Mouse (Mus musculus) neural tube, embryonic 11.5 days (tissue): ENCODE measurements around the gene Lrrc45. TPM values are rescaled to one million over a fixed set of nuclear protein-coding genes. Genes with fewer than 3 reads are reported as not detected.
A peak's percentile ranks its signal among the peaks of the same experiment; 100 is the strongest.

Experiments used
- ATAC-seq: fragments of 200-750 bp; cut with Nextera tagmentation; 2 replicates; pipeline ENCODE4 v1.8.0; 2017; ENCODE audit warnings: moderate number of reproducible peaks, mild to moderate bottlenecking, moderate TSS enrichment, moderate library complexity; ENCODE audit not compliant: insufficient read depth, low FRiP score, low TSS enrichment
- DNase-seq: peaks from one replicate; pipeline ENCODE4 v3.0.0-alpha.2; 2015; ENCODE audit warnings: low spot score
- H3K27ac ChIP-seq: fragments of 300-500 bp; sonication (generic); 2 replicates; pipeline ENCODE4 v1.5.1; 2014; ENCODE audit warnings: low read depth, mild to moderate bottlenecking, low read length
- H3K27me3 ChIP-seq: fragments of 300-500 bp; sonication (generic); 2 replicates; pipeline ENCODE4 v1.6.1; 2014; ENCODE audit warnings: mild to moderate bottlenecking, low read length, mixed read lengths; ENCODE audit not compliant: control insufficient read depth, insufficient read depth
- H3K36me3 ChIP-seq: fragments of 300-500 bp; sonication (generic); 2 replicates; pipeline ENCODE4 v1.6.1; 2014; ENCODE audit warnings: mild to moderate bottlenecking, low read length, moderate library complexity, mixed read lengths; ENCODE audit not compliant: control insufficient read depth, insufficient read depth
- H3K4me1 ChIP-seq: fragments of 300-500 bp; sonication (generic); 2 replicates; pipeline ENCODE4 v1.6.1; 2014; ENCODE audit warnings: low read length, mixed read lengths; ENCODE audit not compliant: control insufficient read depth, insufficient read depth
- H3K4me2 ChIP-seq: fragments of 300-500 bp; sonication (generic); 2 replicates; pipeline ENCODE4 v1.6.1; 2014; ENCODE audit warnings: low read depth, mild to moderate bottlenecking, moderate library complexity
- H3K4me3 ChIP-seq: fragments of 300-500 bp; sonication (generic); 2 replicates; pipeline ENCODE4 v1.5.1; 2014; ENCODE audit warnings: low read depth, low read length
- H3K9ac ChIP-seq: fragments of 300-500 bp; sonication (generic); 2 replicates; pipeline ENCODE4 v1.6.1; 2014; ENCODE audit warnings: mild to moderate bottlenecking, low read length
- H3K9me3 ChIP-seq: fragments of 300-500 bp; sonication (generic); 2 replicates; pipeline ENCODE4 v1.6.1; 2016; ENCODE audit warnings: low read length; ENCODE audit not compliant: control insufficient read depth
- WGBS: fragments of 180-500 bp; shearing (Covaris S2); extraction: QIAGEN DNeasy Blood & Tissue Kit; methylation state at CpG from one replicate; pipeline ENCODE4 v1.1.7; 2014; 5-methylcytosine and 5-hydroxymethylcytosine counted together
- polyA plus RNA-seq: library from polyadenylated mRNA; unstranded; fragments of >200 nt; fragmentation: Nextera tagmentation; extraction: Ambion mirVana; gene quantifications from 2 replicates; pipeline ENCODE4 v1.2.1, GENCODE M21; 2014

Gene Lrrc45
- polyA plus RNA-seq, 1 experiment from 2014 or later: 44.7 TPM

- ATAC-seq: no peak
- H3K4me3 ChIP-seq: no peak overlapping the region
Measured at GRCm38 (mm10) chr11:120682683-120683082, 31.0 kb upstream of the Lrrc45 start.

DNA sequence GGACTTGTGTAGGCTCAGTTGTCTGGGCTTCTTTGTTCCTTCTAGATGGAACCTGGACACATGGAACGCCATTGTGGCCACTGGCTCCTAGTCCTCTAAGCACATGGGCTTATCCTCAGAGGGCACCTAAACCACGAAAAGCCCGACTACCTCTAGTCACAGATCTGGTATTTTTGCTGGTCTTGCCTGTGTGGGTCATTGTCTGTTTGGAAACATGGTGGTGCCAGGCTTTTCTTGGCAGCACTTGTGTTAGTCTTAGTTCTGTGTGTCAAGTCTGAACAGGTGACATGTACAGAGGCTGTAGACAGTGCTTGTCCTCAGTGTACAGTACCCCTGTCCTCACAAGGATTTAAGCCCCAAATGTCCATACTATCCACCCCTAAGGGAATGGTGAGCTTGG is 30.2 kb upstream of the Lrrc45 start:
- Histone ChIP-seq H3K4me3 (no peak overlapping the region), H3K4me1 (0 out of 2 replicates have a peak, but pooled peaks cover 3% of the 10 kb centered on the region), H3K9me3 (no peaks in the 10 kb centered on the region), H3K27me3 (no peaks in the 10 kb centered on the region), H3K4me2 (no peak overlapping the region), H3K9ac (no peak overlapping the region), H3K36me3 (peaks cover 18% of the 10 kb centered on the region), H3K27ac (no peak overlapping the region)
- ATAC-seq (no peak), DNase-seq (no peak)
- 91% methylated on average over 3 of the region's 3 CpGs for WGBS

More at GRCm38 (mm10) chr11:120682683-120683082, 31.0 kb upstream of the Lrrc45 start:
- Histone ChIP-seq H3K9me3 (no peaks in the 10 kb centered on the region), H3K36me3 (peaks cover 20% of the 10 kb centered on the region), H3K27me3 (no peaks in the 10 kb centered on the region), H3K4me1 (0 out of 2 replicates have a peak, but pooled peaks cover 3% of the 10 kb centered on the region), H3K4me2 (no peak overlapping the region), H3K9ac (no peak overlapping the region), H3K27ac (no peak overlapping the region)
- no peak for DNase-seq
- WGBS: 90% methylated on average over 5 of the region's 5 CpGs

DNA sequence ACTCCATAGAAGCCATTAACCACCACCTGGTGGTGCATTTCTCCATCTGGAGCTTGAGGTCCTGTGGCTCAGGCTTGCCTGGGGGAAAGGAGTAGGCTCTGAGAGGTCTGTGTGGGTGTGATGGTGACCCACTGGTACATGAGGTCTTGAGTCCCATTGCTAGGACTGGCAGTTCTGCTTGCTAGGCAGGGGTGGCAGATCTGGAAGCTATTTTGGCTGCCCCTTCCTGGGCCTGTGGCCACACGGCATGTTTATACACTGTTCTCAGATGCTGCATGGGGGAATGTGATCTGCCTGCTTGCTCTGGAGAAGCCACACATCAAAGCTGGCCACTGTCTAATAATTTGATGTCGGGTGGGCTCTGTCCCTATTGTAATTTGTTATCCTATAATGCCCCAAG is 29.6 kb upstream of the Lrrc45 start:
- Histone ChIP-seq H3K27me3 (no peaks in the 10 kb centered on the region), H3K36me3 (peaks cover 19% of the 10 kb centered on the region), H3K4me3 (no peak overlapping the region), H3K9me3 (no peaks in the 10 kb centered on the region), H3K27ac (no peak overlapping the region), H3K4me2 (no peak overlapping the region), H3K4me1 (0 out of 2 replicates have a peak, but pooled peaks cover 3% of the 10 kb centered on the region), H3K9ac (no peak overlapping the region)
- ATAC-seq (no peak), DNase-seq (no peak)
- WGBS: 91% methylated on average over 2 of the region's 2 CpGs

DNA sequence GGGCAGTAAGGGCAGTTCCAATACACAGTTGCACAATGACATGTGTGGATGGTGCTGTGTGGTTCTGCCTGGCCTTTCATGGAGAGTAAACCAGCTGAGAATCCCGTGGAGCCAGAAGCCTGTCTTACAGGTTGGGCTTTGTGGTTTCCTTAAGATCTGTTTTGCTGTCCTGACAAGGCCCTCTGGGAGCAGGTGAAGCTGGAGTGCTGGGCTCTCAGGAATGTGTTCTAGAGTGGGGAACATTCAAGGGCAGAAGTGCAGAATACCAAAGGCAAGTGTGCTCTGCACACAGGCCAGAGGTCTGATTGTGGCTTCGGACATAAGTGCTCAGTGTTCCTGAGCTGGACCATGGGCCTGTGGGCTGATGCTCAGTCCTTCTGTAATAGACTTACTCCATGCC is 29.1 kb upstream of the Lrrc45 start:
- Histone ChIP-seq H3K4me1 (0 out of 2 replicates have a peak, but pooled peaks cover 3% of the 10 kb centered on the region), H3K4me3 (no peak overlapping the region), H3K9ac (no peak overlapping the region), H3K9me3 (no peaks in the 10 kb centered on the region), H3K27me3 (no peaks in the 10 kb centered on the region), H3K27ac (no peak overlapping the region), H3K4me2 (no peak overlapping the region), H3K36me3 (peaks cover 20% of the 10 kb centered on the region)
- ATAC-seq: no peak
- DNase-seq: no peak
- WGBS: 89% methylated on average over 2 of the region's 2 CpGs

DNA sequence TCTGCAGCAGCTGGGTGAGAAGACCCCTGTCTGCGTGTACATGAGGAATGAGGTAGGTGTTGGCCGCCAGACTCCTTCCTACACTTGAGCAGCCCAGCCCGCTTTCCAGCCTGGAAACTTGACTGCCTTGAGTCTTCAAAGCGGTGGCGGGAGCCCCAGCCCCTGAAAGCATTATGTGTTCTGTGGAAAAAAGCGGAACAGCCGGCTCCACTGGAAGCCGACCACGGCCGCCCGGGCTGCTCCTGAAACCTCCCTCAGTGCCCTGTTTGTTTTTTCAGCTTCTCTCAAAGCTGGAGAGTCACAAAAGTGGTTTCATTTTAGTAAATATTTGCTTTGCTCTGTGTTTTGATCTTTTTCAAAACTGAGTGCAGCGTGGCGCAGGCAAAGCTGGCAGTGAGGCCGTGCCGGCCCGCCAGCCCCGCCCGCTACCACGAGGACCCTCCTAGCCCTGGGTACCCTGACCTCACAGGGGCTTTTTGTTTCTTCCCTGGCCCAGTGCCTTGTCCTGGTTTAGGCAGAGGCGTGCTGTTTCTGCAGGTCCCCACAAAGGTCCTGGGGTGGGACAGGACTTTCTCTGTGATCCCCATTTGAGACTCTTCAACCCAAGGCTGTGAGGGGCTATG is 27.0 kb upstream of the Lrrc45 start:
- Histone ChIP-seq H3K4me2 (no peak overlapping the region), H3K4me3 (no peak overlapping the region), H3K9me3 (no peaks in the 10 kb centered on the region), H3K27me3 (no peaks in the 10 kb centered on the region), H3K27ac (no peak overlapping the region), H3K9ac (no peak overlapping the region), H3K36me3 (peaks cover 15% of the 10 kb centered on the region), H3K4me1 (0 out of 2 replicates have a peak, but pooled peaks cover 3% of the 10 kb centered on the region)
- peak; percentile 44 for DNase-seq
- ATAC-seq: no peak
- WGBS: 70% methylated on average over 20 of the region's 20 CpGs

- Histone ChIP-seq H3K4me1 (peaks cover 3% of the 10 kb centered on the region; the same call in 1 of the 2 replicates), H3K4me2 (no peak overlapping the region), H3K4me3 (no peak overlapping the region), H3K9me3 (no peaks in the 10 kb centered on the region), H3K9ac (no peak overlapping the region), H3K27ac (no peak overlapping the region), H3K36me3 (peaks cover 18% of the 10 kb centered on the region), H3K27me3 (no peaks in the 10 kb centered on the region)
- 88% methylated on average over 3 of the region's 3 CpGs for WGBS
- no peak for DNase-seq
- ATAC-seq: no peak
Measured at GRCm38 (mm10) chr11:120689365-120689764, 24.4 kb upstream of the Lrrc45 start.

GRCm38 (mm10) chr11:120692471-120693011 is 21.2 kb upstream of the Lrrc45 start:
- Histone ChIP-seq H3K36me3 (peaks cover 11% of the 10 kb centered on the region), H3K27me3 (no peaks in the 10 kb centered on the region), H3K4me3 (no peak overlapping the region), H3K4me2 (no peak overlapping the region), H3K27ac (no peak overlapping the region), H3K9me3 (no peaks in the 10 kb centered on the region), H3K9ac (no peak overlapping the region), H3K4me1 (peaks cover 17% of the 10 kb centered on the region)
- 94% methylated on average over 4 of the region's 4 CpGs for whole genome bisulfite sequencing
- DNase-seq (no peak), ATAC-seq (no peak)

DNA sequence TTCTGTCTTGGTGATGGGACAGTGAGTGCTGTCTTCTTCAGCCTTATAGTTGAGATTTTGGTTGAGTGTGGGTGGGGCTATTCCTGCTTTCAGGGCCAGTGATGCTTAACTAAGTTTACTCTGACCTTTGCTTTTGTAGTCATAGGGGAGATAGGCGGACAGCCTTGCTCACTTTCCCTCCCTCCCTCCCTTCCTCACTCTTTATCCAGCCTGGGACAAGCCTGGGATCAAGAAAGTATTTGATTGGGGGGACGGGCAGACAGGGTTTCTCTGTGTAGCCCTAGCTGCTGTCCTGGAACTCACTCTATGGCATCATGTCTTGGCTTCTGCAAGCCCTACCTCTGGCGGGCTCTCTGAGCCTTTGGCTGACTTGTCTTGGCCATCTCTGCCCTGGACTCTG is 20.3 kb upstream of the Lrrc45 start:
- no peak overlapping the region for H3K4me2 ChIP-seq
- peaks cover 17% of the 10 kb centered on the region for H3K4me1 ChIP-seq
- H3K36me3 ChIP-seq: peaks cover 10% of the 10 kb centered on the region
- WGBS: 67% methylated on average over 3 of the region's 3 CpGs
- H3K27me3 ChIP-seq: no peaks in the 10 kb centered on the region
- DNase-seq (no peak), ATAC-seq (no peak)
- no peak overlapping the region for H3K9ac ChIP-seq
- H3K27ac ChIP-seq: no peak overlapping the region
- no peaks in the 10 kb centered on the region for H3K9me3 ChIP-seq
- no peak overlapping the region for H3K4me3 ChIP-seq

- Histone ChIP-seq H3K4me1 (peaks cover 17% of the 10 kb centered on the region), H3K9me3 (no peaks in the 10 kb centered on the region), H3K27me3 (no peaks in the 10 kb centered on the region), H3K36me3 (peaks cover 8% of the 10 kb centered on the region), H3K4me3 (no peak overlapping the region), H3K9ac (peak overlapping the region; percentile 28), H3K27ac (peak overlapping the region; percentile 39; the same call in 1 of the 2 replicates), H3K4me2 (no peak overlapping the region)
- WGBS: 4% methylated on average over 4 of the region's 4 CpGs
- ATAC-seq (peak; percentile 83), DNase-seq (peak; percentile 62)
Measured at GRCm38 (mm10) chr11:120695184-120695583, 18.5 kb upstream of the Lrrc45 start.
